Mouse (Mus musculus) stomach, postnatal 0 days (tissue): ENCODE measurements around the gene Ccsap.

Experiments used
- CTCF ChIP-seq: IDR thresholded peaks from 2 replicates; pipeline ENCODE4 v1.5.1; 2016; ENCODE audit warnings: antibody characterized with exemption, low read depth, mild to moderate bottlenecking, moderate library complexity
- EP300 ChIP-seq: optimal IDR thresholded peaks from 2 replicates; pipeline ENCODE3; 2016; ENCODE audit warnings: antibody characterized with exemption

- TF ChIP-seq CTCF, result no peak
- no peak for TF ChIP-seq EP300
Observed at GRCm38 (mm10) chr8:123895680-123896365, 35.8 kb upstream of the Ccsap start.
